Mouse (Mus musculus) stomach, postnatal 0 days (tissue): ENCODE measurements around the gene Eefsec. TPM values are rescaled to one million over a fixed set of nuclear protein-coding genes. Genes with fewer than 3 reads are reported as not detected.

Experiments
- ATAC-seq: fragments of 200-750 bp; cut with Nextera tagmentation; 2 replicates; pipeline ENCODE4 v1.8.0; 2017; ENCODE audit not compliant: low FRiP score, low TSS enrichment
- DNase-seq: peaks from one replicate; pipeline ENCODE4 v3.0.0-alpha.2; 2016; ENCODE audit warnings: low spot score
- H3K27ac ChIP-seq: fragments of 300-500 bp; sonication (generic); replicated peaks from 2 replicates; pipeline ENCODE4 v1.5.1; 2014; ENCODE audit warnings: mild to moderate bottlenecking, control low read depth
- H3K27me3 ChIP-seq: fragments of 300-500 bp; sonication (generic); 2 replicates; pipeline ENCODE4 v1.6.1; 2014; ENCODE audit warnings: low read length; ENCODE audit not compliant: control insufficient read depth, insufficient read depth
- H3K36me3 ChIP-seq: fragments of 300-500 bp; sonication (generic); 2 replicates; pipeline ENCODE4 v1.6.1; 2014; ENCODE audit warnings: low read length, mixed read lengths; ENCODE audit not compliant: control insufficient read depth, insufficient read depth
- H3K4me1 ChIP-seq: fragments of 300-500 bp; sonication (generic); replicated peaks from 2 replicates; pipeline ENCODE4 v1.6.1; 2014; ENCODE audit warnings: antibody characterized with exemption; ENCODE audit not compliant: control insufficient read depth, insufficient read depth
- H3K4me2 ChIP-seq: fragments of 300-500 bp; sonication (generic); replicated peaks from 2 replicates; pipeline ENCODE4 v1.6.1; 2014; ENCODE audit warnings: low read depth, mild to moderate bottlenecking, control low read depth, moderate library complexity
- H3K4me3 ChIP-seq: fragments of 300-500 bp; sonication (generic); 2 replicates; pipeline ENCODE4 v1.5.1; 2014; ENCODE audit warnings: low read depth, low read length, control low read depth
- H3K9ac ChIP-seq: fragments of 300-500 bp; sonication (generic); 2 replicates; pipeline ENCODE4 v1.6.1; 2014; ENCODE audit warnings: mild to moderate bottlenecking, low read length, control low read depth, mixed read lengths
- H3K9me3 ChIP-seq: fragments of 300-500 bp; sonication (generic); 2 replicates; pipeline ENCODE4 v1.6.1; 2016; ENCODE audit warnings: low read length; ENCODE audit not compliant: control insufficient read depth
- CTCF ChIP-seq: IDR thresholded peaks from 2 replicates; pipeline ENCODE4 v1.5.1; 2016; ENCODE audit warnings: antibody characterized with exemption, low read depth, mild to moderate bottlenecking, moderate library complexity
- EP300 ChIP-seq: optimal IDR thresholded peaks from 2 replicates; pipeline ENCODE3; 2016; ENCODE audit warnings: antibody characterized with exemption
- WGBS: fragments of 180-500 bp; shearing (Covaris S2); extraction: QIAGEN DNeasy Blood & Tissue Kit; methylation state at CpG from one replicate; pipeline ENCODE4 v1.1.7; 2014; 5-methylcytosine and 5-hydroxymethylcytosine counted together
- polyA plus RNA-seq: library from polyadenylated mRNA; unstranded; fragments of >200 nt; fragmentation: Nextera tagmentation; extraction: Ambion mirVana; gene quantifications from 2 replicates; pipeline ENCODE4 v1.2.1, GENCODE M21; 2015

Gene Eefsec
- polyA plus RNA-seq, 1 experiment from 2014 or later: 20.6 TPM

DNA sequence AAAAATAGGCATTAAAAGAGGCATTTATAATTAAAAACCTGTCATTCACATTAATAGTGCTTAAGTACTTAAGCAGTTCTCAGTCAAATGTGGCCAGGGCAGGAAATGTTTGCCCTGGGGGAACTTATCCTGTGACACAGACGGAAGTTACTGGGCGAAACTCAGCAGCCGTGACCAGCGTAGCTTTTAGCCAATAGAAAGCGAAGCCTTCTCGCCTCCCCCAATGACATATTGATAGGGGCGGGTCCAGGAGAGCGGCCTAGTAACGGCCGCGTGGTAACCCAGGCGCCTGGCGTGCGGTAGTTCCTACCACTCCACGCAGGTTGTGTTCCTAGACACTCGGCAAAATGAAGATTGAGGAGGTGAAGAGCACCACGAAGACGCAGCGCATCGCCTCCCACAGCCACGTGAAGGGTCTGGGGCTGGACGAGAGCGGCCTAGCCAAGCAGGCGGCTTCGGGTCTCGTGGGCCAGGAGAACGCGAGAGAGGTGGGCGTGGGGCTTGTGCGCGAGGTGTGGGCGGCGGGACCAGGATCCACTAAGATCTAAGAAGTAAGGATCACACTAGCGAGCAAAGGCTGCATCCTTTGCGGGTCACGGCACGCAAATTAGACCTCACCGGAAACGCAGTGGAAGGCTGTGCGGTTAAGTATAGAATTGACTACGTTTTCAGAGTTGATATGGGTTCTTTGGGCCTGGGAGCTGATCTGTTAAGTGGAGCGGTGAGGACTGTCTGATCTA is 19.0 kb upstream of the Eefsec start, which contains the start of gene Ruvbl1:
Gene Ruvbl1 (plus strand): TSS at position 229 of the 740 bp plus-strand sequence.
- 0% methylated on average over 39 of the region's 42 CpGs for WGBS
- peak within 1 kb of the TSS; percentile 67 for H3K4me3 ChIP-seq
- peak within 1 kb of the TSS; percentile 76 for H3K9ac ChIP-seq
- no peaks in the 10 kb centered on the region for H3K9me3 ChIP-seq
- peak within 1 kb of the TSS; percentile 87 for H3K4me2 ChIP-seq
- peaks cover 5% of the 10 kb centered on the region; the same call in 1 of the 2 replicates for H3K36me3 ChIP-seq
- H3K27ac ChIP-seq: no peak within 1 kb of the TSS
- TF ChIP-seq CTCF (no peak), EP300 (no peak)
- ATAC-seq: peak; percentile 100
- H3K27me3 ChIP-seq: no peaks in the 10 kb centered on the region
- 0 out of 2 replicates have a peak, but pooled peaks cover 4% of the 10 kb centered on the region for H3K4me1 ChIP-seq
- peak; percentile 93 for DNase-seq

DNA sequence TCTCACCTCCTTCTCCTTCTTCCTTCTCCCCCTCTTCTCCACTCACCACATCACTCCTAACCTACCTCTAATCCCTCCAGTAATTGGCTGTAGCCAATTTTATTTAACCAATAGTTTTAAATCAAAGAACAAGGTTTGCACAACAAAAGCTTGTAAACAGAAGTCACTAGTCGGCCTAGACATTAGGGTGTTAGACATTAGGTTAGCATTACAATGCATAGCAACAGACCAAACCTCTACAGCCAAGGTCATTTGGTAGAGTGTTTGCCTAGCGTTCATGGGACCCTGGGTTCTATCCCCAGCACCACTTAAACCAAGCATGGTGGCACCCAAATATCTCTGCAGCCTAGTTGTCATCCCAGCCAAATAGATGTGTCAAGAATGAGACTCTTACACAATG is 8.2 kb upstream of the Eefsec start:
- TF ChIP-seq CTCF (no peak), EP300 (no peak)
- Histone ChIP-seq H3K9ac (no peak overlapping the region), H3K4me1 (no peaks in the 10 kb centered on the region), H3K27me3 (no peaks in the 10 kb centered on the region), H3K27ac (no peak overlapping the region), H3K9me3 (no peaks in the 10 kb centered on the region), H3K4me3 (no peak overlapping the region), H3K4me2 (no peak overlapping the region), H3K36me3 (no peaks in the 10 kb centered on the region)
- WGBS: 61% methylated on average over 2 of the region's 2 CpGs
- DNase-seq (no peak), ATAC-seq (no peak)

DNA sequence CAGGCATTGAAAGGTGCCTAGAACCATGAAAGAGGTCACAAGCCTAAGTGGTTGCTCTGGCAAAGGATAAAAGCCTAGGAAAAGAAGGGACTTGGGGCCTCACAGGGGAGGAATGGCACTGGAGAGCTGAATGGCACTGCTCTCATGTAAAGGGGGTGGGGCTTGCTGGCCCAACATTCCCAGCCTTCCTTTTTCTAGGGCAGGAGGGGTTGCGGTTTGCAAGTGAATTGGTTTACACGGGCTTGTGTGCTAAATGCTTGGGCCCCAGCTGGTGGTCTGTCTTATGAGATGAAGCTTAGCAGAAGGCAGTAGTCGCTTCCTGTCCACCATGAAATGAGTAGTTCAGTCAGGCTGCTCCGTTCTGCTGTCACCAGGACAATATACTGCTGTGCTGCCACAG is 1.1 kb upstream of the Eefsec start:
- 34% methylated on average over 4 of the region's 4 CpGs for WGBS

DNA sequence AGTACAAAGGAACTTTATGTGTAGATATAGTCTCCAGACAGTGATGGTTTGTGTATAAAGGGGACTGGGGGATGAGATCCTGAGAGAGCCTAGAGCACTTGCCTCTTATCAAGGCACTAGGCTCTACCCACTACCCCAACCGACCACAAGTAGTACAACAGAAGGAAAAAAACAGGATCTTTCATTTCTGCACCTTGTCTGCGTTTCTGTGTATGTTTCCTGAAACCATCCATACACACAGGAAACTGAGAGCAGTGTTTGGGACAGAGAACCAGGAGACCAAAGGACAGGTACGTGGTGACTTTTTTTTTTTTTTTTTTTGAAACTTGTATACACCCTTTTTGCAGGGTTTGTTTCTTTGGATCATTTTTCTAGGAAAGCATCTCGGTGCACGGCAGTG is 678 bp downstream of the Eefsec start:
- peak overlapping the region; percentile 82 for H3K4me3 ChIP-seq
- H3K27ac ChIP-seq: peak overlapping the region; percentile 67; the same call in 1 of the 2 replicates
- no peaks in the 10 kb centered on the region for H3K36me3 ChIP-seq
- TF ChIP-seq EP300 (no peak), CTCF (no peak)
- ATAC-seq (no peak), DNase-seq (no peak)
- no peaks in the 10 kb centered on the region for H3K27me3 ChIP-seq
- peak overlapping the region; percentile 83 for H3K9ac ChIP-seq
- WGBS: 12% methylated on average over 5 of the region's 5 CpGs
- no peaks in the 10 kb centered on the region for H3K9me3 ChIP-seq
- H3K4me2 ChIP-seq: peak overlapping the region; percentile 93
- no peaks in the 10 kb centered on the region; the same call in 1 of the 2 replicates for H3K4me1 ChIP-seq

More for the DNA sequence above, 1.1 kb upstream of the Eefsec start:
- Histone ChIP-seq H3K9me3 (no peaks in the 10 kb centered on the region), H3K27ac (no peak overlapping the region), H3K4me2 (no peak overlapping the region), H3K27me3 (no peaks in the 10 kb centered on the region), H3K4me3 (no peak overlapping the region), H3K36me3 (no peaks in the 10 kb centered on the region), H3K9ac (no peak overlapping the region), H3K4me1 (no peaks in the 10 kb centered on the region; the same call in 1 of the 2 replicates)
- ATAC-seq: no peak
- no peak for DNase-seq
- TF ChIP-seq EP300 (no peak), CTCF (no peak)

DNA sequence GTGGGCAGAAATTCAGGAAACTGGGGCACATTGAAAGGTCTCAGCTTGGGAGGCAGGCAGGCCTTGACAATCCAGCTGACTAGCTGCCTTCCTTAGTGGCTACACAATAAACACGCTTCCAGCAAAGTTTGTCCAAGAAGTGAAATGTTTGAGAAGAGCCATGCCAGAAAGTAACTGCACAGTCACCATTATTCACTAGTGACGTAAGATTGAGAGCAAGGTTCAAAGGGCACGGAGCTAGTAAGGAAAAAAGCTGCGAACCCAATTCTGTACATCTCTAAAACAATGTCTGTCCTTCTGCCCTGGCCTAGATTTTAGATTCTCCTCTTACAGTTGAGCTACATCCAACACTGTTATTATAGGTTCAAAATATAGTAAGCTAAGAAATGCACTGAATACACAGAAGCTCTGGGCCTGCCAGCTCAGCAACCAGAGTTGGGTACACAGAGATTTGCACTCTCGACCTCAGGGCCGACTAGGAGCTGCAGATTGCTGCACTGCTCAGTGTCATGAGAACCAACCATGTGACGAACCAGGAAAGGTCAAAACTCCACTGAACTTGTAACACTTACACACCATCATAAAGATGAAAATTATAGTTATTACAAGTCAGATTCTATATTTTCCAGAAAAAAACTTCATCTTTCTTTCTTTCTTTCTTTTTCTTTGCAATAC is 2.1 kb downstream of the Eefsec start:
- Histone ChIP-seq H3K9ac (no peak overlapping the region), H3K27ac (no peak overlapping the region), H3K4me1 (no peaks in the 10 kb centered on the region; the same call in 1 of the 2 replicates), H3K4me3 (no peak overlapping the region), H3K4me2 (no peak overlapping the region), H3K36me3 (no peaks in the 10 kb centered on the region), H3K9me3 (no peaks in the 10 kb centered on the region), H3K27me3 (no peaks in the 10 kb centered on the region)
- peak; percentile 27 for DNase-seq
- TF ChIP-seq CTCF: no peak
- no peak for TF ChIP-seq EP300
- ATAC-seq: peak; percentile 57
- 61% methylated on average over 7 of the region's 7 CpGs for WGBS

DNA sequence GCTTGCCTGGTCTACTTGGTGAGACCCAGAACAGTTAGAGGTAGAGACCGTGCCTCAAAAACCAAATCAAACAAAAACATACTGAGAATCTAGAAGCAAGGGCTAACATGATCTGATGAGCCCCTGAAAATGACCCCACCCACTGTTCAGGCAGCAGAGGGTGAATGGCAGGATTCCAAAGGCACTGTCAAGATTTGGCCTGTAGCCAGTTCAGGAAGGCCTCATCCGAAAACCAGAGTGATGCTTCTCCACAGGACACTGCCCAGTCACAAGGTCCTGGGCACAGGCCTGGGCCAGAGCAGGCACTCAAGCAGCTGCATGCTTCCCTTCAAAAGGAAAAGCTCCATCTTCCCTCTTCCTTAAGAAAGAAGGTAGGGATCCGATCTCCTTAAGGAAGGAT is 2.9 kb downstream of the Eefsec start:
- H3K4me1 ChIP-seq: no peaks in the 10 kb centered on the region; the same call in 1 of the 2 replicates
- no peak overlapping the region for H3K4me2 ChIP-seq
- H3K27ac ChIP-seq: no peak overlapping the region
- ATAC-seq (no peak), DNase-seq (no peak)
- H3K27me3 ChIP-seq: no peaks in the 10 kb centered on the region
- no peak overlapping the region for H3K9ac ChIP-seq
- no peaks in the 10 kb centered on the region for H3K9me3 ChIP-seq
- H3K36me3 ChIP-seq: no peaks in the 10 kb centered on the region
- 68% methylated on average over 3 of the region's 3 CpGs for WGBS
- H3K4me3 ChIP-seq: no peak overlapping the region
- no peak for TF ChIP-seq EP300
- TF ChIP-seq CTCF: no peak
